Mouse (Mus musculus): ENCODE measurements at regions not wholly inside any gene's neighbourhood (a gene's known extent, or its start where the extent isn't known, plus 50 kb on each side); places are given as distances from the start of the nearest gene placed in this dataset.

GRCm38 (mm10) chr6:24263796-24264195 is 95.9 kb upstream of the Slc13a1 start:
- H3K27me3 ChIP-seq = no peaks in the 10 kb centered on the region
- H3K4me3 ChIP-seq = no peak overlapping the region
- no peaks in the 10 kb centered on the region for H3K4me1 ChIP-seq (replicated peaks)
- H3K9ac ChIP-seq = no peak overlapping the region
- no peak overlapping the region for H3K4me2 ChIP-seq
- H3K27ac ChIP-seq = no peak overlapping the region
- ATAC-seq (replicated peaks; ENCODE audit: insufficient number of reproducible peaks, insufficient read depth, low FRiP score, low read depth) = no peak
- no peaks in the 10 kb centered on the region for H3K36me3 ChIP-seq
- WGBS = 85% methylated on average over 4 of the region's 4 CpGs
- H3K9me3 ChIP-seq (replicated peaks) = no peaks in the 10 kb centered on the region

GRCm38 (mm10) chr6:24262578-24262977 is 94.7 kb upstream of the Slc13a1 start:
- Histone ChIP-seq H3K9me3 (replicated peaks) (no peaks in the 10 kb centered on the region), H3K27ac (no peak overlapping the region), H3K36me3 (no peaks in the 10 kb centered on the region), H3K9ac (no peak overlapping the region), H3K4me3 (no peak overlapping the region), H3K4me1 (replicated peaks) (no peaks in the 10 kb centered on the region), H3K27me3 (no peaks in the 10 kb centered on the region), H3K4me2 (no peak overlapping the region)
- WGBS = 77% methylated on average over 5 of the region's 5 CpGs
- ATAC-seq (replicated peaks; ENCODE audit: insufficient number of reproducible peaks, insufficient read depth, low FRiP score, low read depth) = no peak

- ATAC-seq (replicated peaks; ENCODE audit: insufficient number of reproducible peaks, insufficient read depth, low FRiP score, low read depth) = no peak
- H3K4me3 ChIP-seq = no peak overlapping the region
- 78% methylated on average over 1 of the region's 1 CpGs for WGBS
Observed at GRCm38 (mm10) chr6:24245591-24245990, 77.7 kb upstream of the Slc13a1 start.

GRCm38 (mm10) chr6:24238541-24238940 is 70.6 kb upstream of the Slc13a1 start:
- H3K36me3 ChIP-seq = no peaks in the 10 kb centered on the region
- no peak overlapping the region for H3K4me3 ChIP-seq
- no peak for ATAC-seq (replicated peaks; ENCODE audit: insufficient number of reproducible peaks, insufficient read depth, low FRiP score, low read depth)
- 38% methylated on average over 1 of the region's 1 CpGs for WGBS
- H3K9ac ChIP-seq = no peak overlapping the region
- no peaks in the 10 kb centered on the region for H3K9me3 ChIP-seq (replicated peaks)
- H3K27ac ChIP-seq = no peak overlapping the region
- H3K27me3 ChIP-seq = no peaks in the 10 kb centered on the region
- no peak overlapping the region for H3K4me2 ChIP-seq
- H3K4me1 ChIP-seq (replicated peaks) = no peaks in the 10 kb centered on the region

More at GRCm38 (mm10) chr6:24245591-24245990, 77.7 kb upstream of the Slc13a1 start:
- Histone ChIP-seq H3K36me3 (no peaks in the 10 kb centered on the region), H3K27me3 (no peaks in the 10 kb centered on the region), H3K9ac (no peak overlapping the region), H3K4me2 (no peak overlapping the region), H3K4me1 (replicated peaks) (no peaks in the 10 kb centered on the region), H3K9me3 (replicated peaks) (no peaks in the 10 kb centered on the region), H3K27ac (no peak overlapping the region)

GRCm38 (mm10) chr6:24238054-24238453 is 70.2 kb upstream of the Slc13a1 start:
- Histone ChIP-seq H3K27ac (no peak overlapping the region), H3K9ac (no peak overlapping the region), H3K4me3 (no peak overlapping the region), H3K4me1 (replicated peaks) (no peaks in the 10 kb centered on the region), H3K27me3 (no peaks in the 10 kb centered on the region), H3K36me3 (no peaks in the 10 kb centered on the region), H3K4me2 (no peak overlapping the region), H3K9me3 (replicated peaks) (no peaks in the 10 kb centered on the region)
- WGBS = 67% methylated on average over 2 of the region's 2 CpGs
- ATAC-seq (replicated peaks; ENCODE audit: insufficient number of reproducible peaks, insufficient read depth, low FRiP score, low read depth) = no peak

GRCm38 (mm10) chr6:24233626-24234025 is 65.7 kb upstream of the Slc13a1 start:
- Histone ChIP-seq H3K4me2 (no peak overlapping the region), H3K9me3 (replicated peaks) (no peaks in the 10 kb centered on the region), H3K27me3 (no peaks in the 10 kb centered on the region), H3K9ac (no peak overlapping the region), H3K36me3 (no peaks in the 10 kb centered on the region), H3K4me1 (replicated peaks) (no peaks in the 10 kb centered on the region), H3K27ac (no peak overlapping the region), H3K4me3 (no peak overlapping the region)
- WGBS = 46% methylated on average over 2 of the region's 2 CpGs
- ATAC-seq (replicated peaks; ENCODE audit: insufficient number of reproducible peaks, insufficient read depth, low FRiP score, low read depth) = no peak

GRCm38 (mm10) chr6:24220589-24220988 is 52.7 kb upstream of the Slc13a1 start:
- H3K36me3 ChIP-seq = no peaks in the 10 kb centered on the region
- no peak overlapping the region for H3K9ac ChIP-seq
- H3K27me3 ChIP-seq = no peaks in the 10 kb centered on the region
- H3K4me2 ChIP-seq = no peak overlapping the region
- WGBS = 41% methylated on average over 1 of the region's 1 CpGs
- no peak overlapping the region for H3K4me3 ChIP-seq
- no peaks in the 10 kb centered on the region for H3K9me3 ChIP-seq (replicated peaks)
- H3K27ac ChIP-seq = no peak overlapping the region
- no peaks in the 10 kb centered on the region for H3K4me1 ChIP-seq (replicated peaks)
- ATAC-seq (replicated peaks; ENCODE audit: insufficient number of reproducible peaks, insufficient read depth, low FRiP score, low read depth) = no peak

GRCm38 (mm10) chr6:24219882-24220522 is 52.1 kb upstream of the Slc13a1 start:
- H3K4me1 ChIP-seq (replicated peaks) = no peaks in the 10 kb centered on the region
- no peak for ATAC-seq (replicated peaks; ENCODE audit: insufficient number of reproducible peaks, insufficient read depth, low FRiP score, low read depth)
- no peaks in the 10 kb centered on the region for H3K36me3 ChIP-seq
- no peak overlapping the region for H3K27ac ChIP-seq
- no peak overlapping the region for H3K4me3 ChIP-seq
- H3K9ac ChIP-seq = no peak overlapping the region
- H3K27me3 ChIP-seq = no peaks in the 10 kb centered on the region
- no peaks in the 10 kb centered on the region for H3K9me3 ChIP-seq (replicated peaks)
- WGBS = 55% methylated on average over 3 of the region's 3 CpGs
- H3K4me2 ChIP-seq = no peak overlapping the region
